In the genomic region with DNA sequence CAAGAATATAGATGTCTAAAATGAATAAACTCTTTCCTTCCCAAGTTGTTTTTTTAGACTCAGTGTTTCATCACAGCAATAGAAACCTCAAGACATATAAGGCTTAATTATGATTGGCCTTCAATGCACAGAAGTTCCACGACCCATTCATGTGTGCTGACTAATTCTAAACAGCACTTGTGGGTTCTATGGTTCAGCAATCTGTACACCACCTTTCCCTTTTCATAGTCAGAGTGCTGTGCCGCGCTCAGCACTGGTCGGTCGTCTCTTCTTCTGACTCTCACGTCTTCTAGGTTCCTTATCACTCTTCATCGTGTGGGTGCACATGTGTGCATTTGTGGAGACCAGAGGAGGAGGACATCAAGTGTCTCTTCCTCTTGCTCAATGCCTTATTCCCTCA, we compare ENCODE assay signal across 27 mouse cellular contexts. TPM values are rescaled to one million over a fixed set of nuclear protein-coding genes. Genes with fewer than 3 reads are reported as not detected.
A peak's percentile ranks its signal among the peaks of the same experiment; 100 is the strongest.
DNase-seq lines count a peak whose midpoint lies in the region; ATAC-seq lines count a peak whose summit lies in the region.
"Had no signal": no experiment of that assay in that cellular context is flagged by ENCODE, and none has a peak within 500 bp of the region (broad histone marks: within the 10 kb centered on the region; RNA-seq: fewer than 3 reads in every experiment).

No protein-coding gene starts in this region.

- no peaks in the 10 kb centered on the region for H3K27me3 ChIP-seq in kidney, embryonic 16.5 days (ENCODE audit: insufficient read depth, low read length)
- H3K27me3 ChIP-seq: embryonic facial prominence, embryonic 12.5 days; embryonic facial prominence, embryonic 15.5 days; forebrain, embryonic 15.5 days; heart, embryonic 12.5 days; heart, embryonic 15.5 days; hindbrain, embryonic 13.5 days; intestine, embryonic 15.5 days had no signal

- no peak overlapping the region for H3K27ac ChIP-seq in kidney, embryonic 16.5 days (ENCODE audit: low read length)
- H3K27ac ChIP-seq: embryonic facial prominence, embryonic 12.5 days; embryonic facial prominence, embryonic 15.5 days; forebrain, embryonic 15.5 days; heart, embryonic 15.5 days; hindbrain, embryonic 10.5 days; hindbrain, embryonic 13.5 days; hindbrain, postnatal 0 days; intestine, embryonic 15.5 days had no signal

- 89% methylated on average over 7 of the region's 7 CpGs for WGBS in kidney, embryonic 16.5 days

- ATAC-seq in CD4-positive, CD25-positive, alpha-beta regulatory T cell, adult 4 months: peak; percentile 32
- no peak for ATAC-seq in kidney, embryonic 16.5 days (ENCODE audit: low FRiP score, low TSS enrichment)
- ATAC-seq: forebrain, embryonic 15.5 days; hindbrain, postnatal 0 days; intestine, embryonic 15.5 days had no signal

- 0 out of 2 replicates have a peak, but pooled peaks cover 2% of the 10 kb centered on the region for H3K36me3 ChIP-seq in kidney, embryonic 16.5 days (ENCODE audit: insufficient read depth, low read length)
- H3K36me3 ChIP-seq: embryonic facial prominence, embryonic 12.5 days; embryonic facial prominence, embryonic 15.5 days; forebrain, embryonic 15.5 days; heart, embryonic 15.5 days; intestine, embryonic 15.5 days had no signal

- H3K4me3 ChIP-seq in kidney, embryonic 16.5 days (ENCODE audit: low read length): no peak overlapping the region
- H3K4me3 ChIP-seq: embryonic facial prominence, embryonic 12.5 days; embryonic facial prominence, embryonic 15.5 days; forebrain, embryonic 15.5 days; heart, embryonic 12.5 days; heart, embryonic 15.5 days; hindbrain, embryonic 10.5 days; hindbrain, embryonic 13.5 days; intestine, embryonic 15.5 days had no signal

- no peak overlapping the region for H3K9ac ChIP-seq in kidney, embryonic 16.5 days (replicated peaks; ENCODE audit: low read length)
- H3K9ac ChIP-seq: embryonic facial prominence, embryonic 12.5 days; embryonic facial prominence, embryonic 15.5 days; forebrain, embryonic 15.5 days; heart, embryonic 12.5 days; heart, embryonic 15.5 days; hindbrain, embryonic 13.5 days; intestine, embryonic 15.5 days had no signal

- no peaks in the 10 kb centered on the region for H3K4me1 ChIP-seq in kidney, embryonic 16.5 days (ENCODE audit: insufficient read depth, low read length)
- H3K4me1 ChIP-seq: embryonic facial prominence, embryonic 12.5 days; forebrain, embryonic 15.5 days; heart, embryonic 12.5 days; heart, embryonic 15.5 days; hindbrain, embryonic 10.5 days; hindbrain, embryonic 13.5 days; intestine, embryonic 15.5 days had no signal

- H3K9me3 ChIP-seq in kidney, embryonic 16.5 days (ENCODE audit: low read length): no peaks in the 10 kb centered on the region
- H3K9me3 ChIP-seq: embryonic facial prominence, embryonic 12.5 days; embryonic facial prominence, embryonic 15.5 days; forebrain, embryonic 15.5 days; heart, embryonic 15.5 days; hindbrain, embryonic 10.5 days; hindbrain, embryonic 13.5 days; intestine, embryonic 15.5 days had no signal

- DNase-seq in 416B (ENCODE audit: low read depth): peak; percentile 75
- peak; percentile 82 for DNase-seq in induced T-regulatory cell, adult 2 months (ENCODE audit: low read depth)
- no peak for DNase-seq in kidney, adult 11 months
- no peak for DNase-seq in ovary, postnatal 10 days (ENCODE audit: low spot score)
- DNase-seq: adrenal gland, postnatal 10 days; adrenal gland, postnatal 36 days; B cell, adult 2 months; cerebellum, adult 11 months; cerebellum, adult 2 months; cerebellum, adult 9-11 months; cerebellum, postnatal 25 days; gastrocnemius, postnatal 25 days; heart, adult 18-20 months; heart, postnatal 10 days; heart, postnatal 36 days; kidney, adult 18-20 months had no signal

- no peak overlapping the region for H3K4me2 ChIP-seq in kidney, embryonic 16.5 days (replicated peaks; ENCODE audit: low read depth, low read length)
- H3K4me2 ChIP-seq: embryonic facial prominence, embryonic 12.5 days; embryonic facial prominence, embryonic 15.5 days; forebrain, embryonic 15.5 days; heart, embryonic 12.5 days; heart, embryonic 15.5 days; hindbrain, embryonic 13.5 days; intestine, embryonic 15.5 days had no signal

RNA-seq across cellular contexts. Expression of a gene that starts 52.6 kb away (rescaled TPM):
- polyA plus RNA-seq in CD4-positive, CD25-positive, alpha-beta regulatory T cell, adult 4 months (2017; shearing (Covaris generic)): 100 to 1,000 TPM in 1 of 2 experiments, 10 to 100 TPM in 1; 83.2 to 102 TPM
- polyA plus RNA-seq in kidney, embryonic 16.5 days (2015; fragmentation: Nextera tagmentation; extraction: Ambion mirVana): 134 and 148 TPM in 2 replicates

Comparison
In these comparisons a context has a peak if more than half of its experiments do, and no peak if none do; other contexts are left out.
1. DNase-seq: peak in 416B (single experiment) and induced T-regulatory cell, adult 2 months (single experiment); none in kidney, adult 11 months (single experiment) and ovary, postnatal 10 days (single experiment).